Mouse (Mus musculus) heart, embryonic 14.5 days (tissue): ENCODE measurements around the gene Ncstn. TPM values are rescaled to one million over a fixed set of nuclear protein-coding genes. Genes with fewer than 3 reads are reported as not detected.

Source experiments
- ATAC-seq: fragments of 200-750 bp; cut with Nextera tagmentation; 2 replicates; pipeline ENCODE4 v1.8.0; 2017; ENCODE audit warnings: low read depth, moderate TSS enrichment; ENCODE audit not compliant: insufficient number of reproducible peaks, insufficient read depth, low FRiP score
- H3K27ac ChIP-seq, 2 experiments: fragments of 200-500 bp in 1 of 2; fragments of 300-500 bp in 1 of 2; sonication (generic) in 1 of 2; replicated peaks in 1 of 2; 2 replicates each; pipeline ENCODE4 v1.5.1; 2012 to 2014; ENCODE audit warnings: low read depth in 2 of 2, low read length in 2 of 2, control low read depth in 1 of 2, mild to moderate bottlenecking in 1 of 2, mixed read lengths in 1 of 2; ENCODE audit not compliant: control insufficient read depth in 1 of 2, insufficient read depth in 1 of 2
- H3K27me3 ChIP-seq: fragments of 300-500 bp; sonication (generic); 2 replicates; pipeline ENCODE4 v1.6.1; 2014; ENCODE audit warnings: mild to moderate bottlenecking, low read length, control low read depth; ENCODE audit not compliant: control insufficient read depth, insufficient read depth
- H3K36me3 ChIP-seq: fragments of 300-500 bp; sonication (generic); 2 replicates; pipeline ENCODE4 v1.6.1; 2014; ENCODE audit warnings: mild to moderate bottlenecking, control low read depth, low read length, mixed read lengths; ENCODE audit not compliant: control insufficient read depth, insufficient read depth
- H3K4me1 ChIP-seq, 2 experiments: fragments of 200-500 bp in 1 of 2; fragments of 300-500 bp in 1 of 2; sonication (generic) in 1 of 2; 2 replicates each; pipeline ENCODE4 v1.6.1; 2012 to 2014; ENCODE audit warnings: low read length in 2 of 2, control low read depth in 1 of 2, mixed read lengths in 1 of 2; ENCODE audit not compliant: control insufficient read depth in 2 of 2, insufficient read depth in 2 of 2
- H3K4me2 ChIP-seq: fragments of 300-500 bp; sonication (generic); 2 replicates; pipeline ENCODE4 v1.6.1; 2014; ENCODE audit warnings: mild to moderate bottlenecking, low read length
- H3K4me3 ChIP-seq, 2 experiments: fragments of 200-500 bp in 1 of 2; fragments of 300-500 bp in 1 of 2; sonication (generic) in 1 of 2; 2 replicates each; pipeline ENCODE4 v1.5.1; 2012 to 2014; ENCODE audit warnings: low read length in 2 of 2, mild to moderate bottlenecking in 2 of 2, control low read depth in 1 of 2, low read depth in 1 of 2, moderate library complexity in 1 of 2; ENCODE audit not compliant: control insufficient read depth in 1 of 2, insufficient read depth in 1 of 2
- H3K9ac ChIP-seq: fragments of 300-500 bp; sonication (generic); 2 replicates; pipeline ENCODE4 v1.6.1; 2014; ENCODE audit warnings: mild to moderate bottlenecking, low read length
- H3K9me3 ChIP-seq: fragments of 300-500 bp; sonication (generic); 2 replicates; pipeline ENCODE4 v1.6.1; 2016; ENCODE audit warnings: low read length, control low read depth; ENCODE audit not compliant: control insufficient read depth
- WGBS: fragments of 180-500 bp; shearing (Covaris S2); extraction: QIAGEN DNeasy Blood & Tissue Kit; methylation state at CpG from one replicate; pipeline ENCODE4 v1.1.7; 2014; 5-methylcytosine and 5-hydroxymethylcytosine counted together
- polyA plus RNA-seq: library from polyadenylated mRNA; unstranded; fragments of >200 nt; fragmentation: Nextera tagmentation; extraction: Ambion mirVana; gene quantifications from 2 replicates; pipeline ENCODE4 v1.2.1, GENCODE M21; 2014

The Ncstn gene
- polyA plus RNA-seq, 1 experiment from 2014 or later = 120 TPM

- no peak for ATAC-seq
- Histone ChIP-seq H3K36me3 (no peaks in the 10 kb centered on the region), H3K27ac (no peak overlapping the region), H3K4me2 (no peak overlapping the region), H3K4me3 (no peak overlapping the region), H3K9ac (no peak overlapping the region), H3K4me1 (peaks cover 4 to 10% of the 10 kb centered on the region in 2 experiments), H3K9me3 (no peaks in the 10 kb centered on the region), H3K27me3 (peaks cover 33% of the 10 kb centered on the region)
- WGBS = 71% methylated on average over 7 of the region's 7 CpGs
These were observed 23.7 kb downstream of the Ncstn start for GRCm38 (mm10) chr1:172058874-172059273.

- ATAC-seq = no peak
- H3K36me3 ChIP-seq = no peaks in the 10 kb centered on the region
- no peak overlapping the region for H3K4me2 ChIP-seq
- no peaks in the 10 kb centered on the region for H3K9me3 ChIP-seq
- H3K27me3 ChIP-seq = peaks cover 39% of the 10 kb centered on the region
- no peak overlapping the region for H3K9ac ChIP-seq
- peaks cover 8 to 11% of the 10 kb centered on the region in 2 experiments for H3K4me1 ChIP-seq
- H3K27ac ChIP-seq = no peak overlapping the region
- 53% methylated on average over 6 of the region's 6 CpGs for WGBS
- H3K4me3 ChIP-seq = no peak overlapping the region
These were observed 24.3 kb downstream of the Ncstn start for GRCm38 (mm10) chr1:172058321-172058720.

- Histone ChIP-seq H3K9ac (no peak within 1 kb of the TSS), H3K4me1 (peaks cover 10 to 12% of the 10 kb centered on the region in 2 experiments), H3K4me2 (no peak within 1 kb of the TSS), H3K27ac (no peak within 1 kb of the TSS), H3K4me3 (no peak within 1 kb of the TSS), H3K9me3 (no peaks in the 10 kb centered on the region), H3K27me3 (peaks cover 47% of the 10 kb centered on the region), H3K36me3 (no peaks in the 10 kb centered on the region)
- no peak for ATAC-seq
- 51% methylated on average over 2 of the region's 2 CpGs for WGBS
These were observed 25.1 kb downstream of the Ncstn start, which contains the start of gene Nhlh1 for GRCm38 (mm10) chr1:172057491-172057921. Nhlh1 (minus strand) TSS chr1:172057573.

- H3K4me2 ChIP-seq = no peak overlapping the region
- H3K27ac ChIP-seq = no peak overlapping the region
- H3K27me3 ChIP-seq = peaks cover 56% of the 10 kb centered on the region
- H3K9me3 ChIP-seq = no peaks in the 10 kb centered on the region
- WGBS = 58% methylated on average over 4 of the region's 4 CpGs
- no peak for ATAC-seq
- no peak overlapping the region for H3K9ac ChIP-seq
- H3K4me1 ChIP-seq = peaks cover 10 to 12% of the 10 kb centered on the region in 2 experiments
- H3K4me3 ChIP-seq = no peak overlapping the region
- no peaks in the 10 kb centered on the region for H3K36me3 ChIP-seq
These were observed 26.3 kb downstream of the Ncstn start for GRCm38 (mm10) chr1:172056251-172056650.

GRCm38 (mm10) chr1:172053541-172054440 is 28.8 kb downstream of the Ncstn start:
- H3K27ac ChIP-seq = no peak overlapping the region
- no peaks in the 10 kb centered on the region for H3K9me3 ChIP-seq
- peak overlapping the region; percentile 79 for H3K4me2 ChIP-seq
- H3K9ac ChIP-seq = peak overlapping the region; percentile 59
- ATAC-seq = no peak
- peaks cover 10 to 12% of the 10 kb centered on the region in 2 experiments for H3K4me1 ChIP-seq
- peak overlapping the region; percentile 39 to 42 for H3K4me3 ChIP-seq
- peaks cover 56% of the 10 kb centered on the region for H3K27me3 ChIP-seq
- WGBS = 2% methylated on average over 42 of the region's 42 CpGs
- no peaks in the 10 kb centered on the region for H3K36me3 ChIP-seq

GRCm38 (mm10) chr1:172052766-172053279 is 29.8 kb downstream of the Ncstn start:
- no peak for ATAC-seq

GRCm38 (mm10) chr1:172049131-172049782 is 33.3 kb downstream of the Ncstn start:
- Histone ChIP-seq H3K9ac (no peak overlapping the region), H3K27ac (no peak overlapping the region), H3K4me3 (no peak overlapping the region), H3K4me2 (no peak overlapping the region), H3K27me3 (peaks cover 29% of the 10 kb centered on the region), H3K36me3 (no peaks in the 10 kb centered on the region), H3K4me1 (peaks cover 10 to 11% of the 10 kb centered on the region in 2 experiments), H3K9me3 (no peaks in the 10 kb centered on the region)
- no peak for ATAC-seq
- WGBS = 31% methylated on average over 13 of the region's 13 CpGs

More at GRCm38 (mm10) chr1:172052766-172053279, 29.8 kb downstream of the Ncstn start:
- H3K27me3 ChIP-seq = peaks cover 56% of the 10 kb centered on the region
- no peaks in the 10 kb centered on the region for H3K9me3 ChIP-seq
- H3K27ac ChIP-seq = no peak overlapping the region
- 5% methylated on average over 10 of the region's 10 CpGs for WGBS
- H3K4me3 ChIP-seq = no peak overlapping the region
- H3K36me3 ChIP-seq = no peaks in the 10 kb centered on the region
- no peak overlapping the region for H3K9ac ChIP-seq
- peaks cover 10 to 12% of the 10 kb centered on the region in 2 experiments for H3K4me1 ChIP-seq
- peak overlapping the region; percentile 79; the same call in 1 of the 2 replicates for H3K4me2 ChIP-seq
